Mouse (Mus musculus): Measurements from ENCODE around the gene Cadm1.

DNA sequence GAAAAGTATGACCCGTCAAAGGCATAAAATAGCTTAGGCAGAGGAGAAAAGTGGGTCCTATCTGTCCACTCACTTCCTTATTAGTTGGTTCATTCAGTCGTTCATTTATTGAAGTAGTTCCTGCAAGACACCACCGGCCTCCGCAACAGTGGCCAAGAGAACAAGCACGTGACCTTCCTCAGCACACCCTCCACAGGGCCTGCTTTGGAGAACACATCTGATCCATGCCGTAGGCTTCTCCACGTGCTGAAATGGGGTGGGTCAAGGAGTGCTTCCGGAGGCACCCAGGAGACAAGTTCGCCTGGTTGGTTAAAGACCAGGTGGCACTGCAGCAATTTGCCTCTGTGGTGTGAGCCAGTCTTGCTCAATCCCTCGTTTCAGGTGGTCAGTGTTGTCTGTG is 236.4 kb downstream of the Cadm1 start:
- TF ChIP-seq POLR2A (IDR thresholded peaks at IDR 0.05; ENCODE audit: control insufficient read depth in 1 of 2, insufficient read depth in 1 of 2, low read depth in 1 of 2, low read length in 2 of 2, poor library complexity in 1 of 2): no peak
- TF ChIP-seq ETS1 (IDR thresholded peaks at IDR 0.05; ENCODE audit: low read depth, low read length): no peak
- no peak for TF ChIP-seq EP300 (IDR thresholded peaks at IDR 0.05; ENCODE audit: low read depth in 1 of 2, low read length in 2 of 2)
- TF ChIP-seq SIN3A (IDR thresholded peaks at IDR 0.05; ENCODE audit: low read length): no peak
- TF ChIP-seq E2F4 (IDR thresholded peaks at IDR 0.05; ENCODE audit: borderline replicate concordance, low read depth, low read length): no peak
- TF ChIP-seq GATA1 (IDR thresholded peaks at IDR 0.05; ENCODE audit: low read depth, low read length): no peak
- TF ChIP-seq ZNF384 (IDR thresholded peaks at IDR 0.05; ENCODE audit: low read depth, low read length): no peak
- no peak for TF ChIP-seq USF1 (IDR thresholded peaks at IDR 0.05; ENCODE audit: low read depth, low read length)
- TF ChIP-seq MAX (IDR thresholded peaks at IDR 0.05; ENCODE audit: low read length): no peak
- TF ChIP-seq CTCF (IDR thresholded peaks at IDR 0.05 in 2 of 3, conservative IDR thresholded peaks at IDR 0.05 in 1 of 3; ENCODE audit: control insufficient read depth in 1 of 3, insufficient read depth in 1 of 3, low read depth in 2 of 3, low read length in 3 of 3, poor library complexity in 1 of 3, severe bottlenecking in 1 of 3): no peak
- TF ChIP-seq TCF12 (IDR thresholded peaks at IDR 0.05; ENCODE audit: low read depth, low read length): no peak
